Comparison of ENCODE assay signal across 8 mouse cellular contexts in genomic region chr7:29953086-29953485, GRCm38 (mm10). TPM values are rescaled to one million over a fixed set of nuclear protein-coding genes. Genes with fewer than 3 reads are reported as not detected.
DNase-seq lines count a peak whose midpoint lies in the region; ATAC-seq and TF ChIP-seq lines count a peak whose summit lies in the region.

No protein-coding gene starts in this region.

- no peak for TF ChIP-seq CTCF in ES-Bruce4 (IDR thresholded peaks at IDR 0.05; ENCODE audit: low read depth, low read length)

- H3K27me3 ChIP-seq in heart, embryonic 13.5 days (replicated peaks), result no peaks in the 10 kb centered on the region
- no peaks in the 10 kb centered on the region for H3K27me3 ChIP-seq in ES-Bruce4 (ENCODE audit: control insufficient read depth, insufficient read depth, low read length, poor library complexity, severe bottlenecking)
- no peaks in the 10 kb centered on the region for H3K27me3 ChIP-seq in forebrain, embryonic 14.5 days (replicated peaks; ENCODE audit: control insufficient read depth, insufficient read depth, low read length)
- no peaks in the 10 kb centered on the region for H3K27me3 ChIP-seq in liver, embryonic 15.5 days

- no peak for ATAC-seq in heart, embryonic 13.5 days (ENCODE audit: extremely low read depth, insufficient number of reproducible peaks, low FRiP score, low TSS enrichment)
- no peak for ATAC-seq in forebrain, embryonic 14.5 days
- ATAC-seq in liver, embryonic 15.5 days (ENCODE audit: insufficient read depth), result no peak

- H3K4me1 ChIP-seq in heart, embryonic 13.5 days, result peaks cover 5% of the 10 kb centered on the region; the same call in 1 of the 2 replicates
- no peaks in the 10 kb centered on the region for H3K4me1 ChIP-seq in ES-Bruce4 (ENCODE audit: control insufficient read depth, insufficient read depth, low read length)
- no peaks in the 10 kb centered on the region for H3K4me1 ChIP-seq in forebrain, embryonic 14.5 days (ENCODE audit: control insufficient read depth, insufficient read depth, low read length)
- peaks cover 16% of the 10 kb centered on the region for H3K4me1 ChIP-seq in liver, embryonic 15.5 days (replicated peaks)

- peak overlapping the region; percentile 76 for H3K4me3 ChIP-seq in heart, embryonic 13.5 days
- peak overlapping the region; percentile 89 for H3K4me3 ChIP-seq in ES-Bruce4 (ENCODE audit: low read depth, low read length)
- H3K4me3 ChIP-seq in forebrain, embryonic 14.5 days (ENCODE audit: low read depth, low read length), result peak overlapping the region; percentile 70
- H3K4me3 ChIP-seq in liver, embryonic 15.5 days (replicated peaks), result peak overlapping the region; percentile 80

- peak overlapping the region; percentile 69 for H3K4me2 ChIP-seq in heart, embryonic 13.5 days
- H3K4me2 ChIP-seq in forebrain, embryonic 14.5 days (ENCODE audit: low read length), result peak overlapping the region; percentile 58
- peak overlapping the region; percentile 90 for H3K4me2 ChIP-seq in liver, embryonic 15.5 days

- 49% methylated on average over 10 of the region's 10 CpGs for WGBS in heart, embryonic 13.5 days
- 44% methylated on average over 10 of the region's 10 CpGs for whole genome bisulfite sequencing in forebrain, embryonic 14.5 days
- 37% methylated on average over 10 of the region's 10 CpGs for WGBS in liver, embryonic 15.5 days (ENCODE audit: insufficient replicate concordance)

- H3K9me3 ChIP-seq in heart, embryonic 13.5 days, result 0 out of 2 replicates have a peak, but pooled peaks cover 4% of the 10 kb centered on the region
- no peaks in the 10 kb centered on the region for H3K9me3 ChIP-seq in ES-Bruce4 (replicated peaks; ENCODE audit: control insufficient read depth, insufficient read depth, low read length, poor library complexity, severe bottlenecking)
- no peaks in the 10 kb centered on the region for H3K9me3 ChIP-seq in forebrain, embryonic 14.5 days (replicated peaks; ENCODE audit: control insufficient read depth, low read length)
- no peaks in the 10 kb centered on the region for H3K9me3 ChIP-seq in liver, embryonic 15.5 days (replicated peaks)

- no peak for TF ChIP-seq POLR2A in ES-Bruce4 (IDR thresholded peaks at IDR 0.05; ENCODE audit: insufficient read depth, low read length)

- no peak for DNase-seq in heart, postnatal 36 days
- no peak for DNase-seq in forebrain, embryonic 14.5 days (ENCODE audit: low spot score)
- DNase-seq in frontal cortex, postnatal 36 days (ENCODE audit: low spot score in 2 of 2), result no peak
- no peak for DNase-seq in ovary, postnatal 36 days (ENCODE audit: low spot score)
- no peak for DNase-seq in yolk sac, embryonic 10.5 days (ENCODE audit: low spot score)

- intact Hi-C loops in heart, postnatal 36 days (cut with DNase I), result loop anchor here (5.0 kb wide), 1 partner anchor 136 kb away; the partner anchor contains the start of gene Zfp790

- H3K9ac ChIP-seq in heart, embryonic 13.5 days, result peak overlapping the region; percentile 93
- peak overlapping the region; percentile 44 for H3K9ac ChIP-seq in ES-Bruce4 (ENCODE audit: low read depth, poor library complexity, severe bottlenecking)
- H3K9ac ChIP-seq in forebrain, embryonic 14.5 days (ENCODE audit: low read length), result peak overlapping the region; percentile 95
- peak overlapping the region; percentile 83 for H3K9ac ChIP-seq in liver, embryonic 15.5 days

- peak overlapping the region; percentile 95 for H3K27ac ChIP-seq in heart, embryonic 13.5 days (replicated peaks)
- peak overlapping the region; percentile 54; the same call in 1 of the 2 replicates for H3K27ac ChIP-seq in ES-Bruce4 (ENCODE audit: insufficient read depth, low read length)
- peak overlapping the region; percentile 95; the same call in 1 of the 2 replicates for H3K27ac ChIP-seq in forebrain, embryonic 14.5 days (ENCODE audit: low read depth, low read length)
- peak overlapping the region; percentile 89 for H3K27ac ChIP-seq in liver, embryonic 15.5 days (replicated peaks)

- peaks cover 33% of the 10 kb centered on the region for H3K36me3 ChIP-seq in heart, embryonic 13.5 days
- no peaks in the 10 kb centered on the region; the same call in 1 of the 2 replicates for H3K36me3 ChIP-seq in ES-Bruce4 (ENCODE audit: control insufficient read depth, insufficient read depth, low read length, poor library complexity, severe bottlenecking)
- H3K36me3 ChIP-seq in forebrain, embryonic 14.5 days (ENCODE audit: control insufficient read depth, insufficient read depth, low read length), result peaks cover 18% of the 10 kb centered on the region
- 0 out of 2 replicates have a peak, but pooled peaks cover 4% of the 10 kb centered on the region for H3K36me3 ChIP-seq in liver, embryonic 15.5 days (replicated peaks)

- TF ChIP-seq EP300 in ES-Bruce4 (IDR thresholded peaks at IDR 0.05; ENCODE audit: insufficient read depth, low read depth, low read length), result no peak

RNA-seq across cellular contexts. Expression of gene Zfp74, which starts 0.8 kb away (rescaled TPM):
- 7.2 TPM in 2 replicates for polyA plus RNA-seq in heart, embryonic 13.5 days (2015; fragmentation: Nextera tagmentation; extraction: Ambion mirVana)
- 1 to 10 TPM; 5.9 TPM for total RNA-seq in heart, postnatal 36 days (2021)
- polyA plus RNA-seq in ES-Bruce4 (2011; ENCODE audit: insufficient read depth, insufficient read length, low read depth, missing spikeins), result 19.6 and 19.7 TPM in 2 replicates
- 9.2 and 15.7 TPM in 2 replicates for polyA plus RNA-seq in forebrain, embryonic 14.5 days (2014; fragmentation: Nextera tagmentation; extraction: Ambion mirVana)
- polyA plus RNA-seq in liver, embryonic 15.5 days (2015; fragmentation: Nextera tagmentation; extraction: Ambion mirVana), result 1.5 and 1.8 TPM in 2 replicates

RNA-seq across cellular contexts. Expression of gene Zfp568, which starts 30.7 kb away (rescaled TPM):
- 17.2 and 20.2 TPM in 2 replicates for polyA plus RNA-seq in heart, embryonic 13.5 days (2015; fragmentation: Nextera tagmentation; extraction: Ambion mirVana)
- 10 to 100 TPM; 22.0 to 22.7 TPM for total RNA-seq in heart, postnatal 36 days (2021)
- 98.0 and 103 TPM in 2 replicates for polyA plus RNA-seq in ES-Bruce4 (2011; ENCODE audit: insufficient read depth, insufficient read length, low read depth, missing spikeins)
- polyA plus RNA-seq in forebrain, embryonic 14.5 days (2014; fragmentation: Nextera tagmentation; extraction: Ambion mirVana), result 2.9 and 4.3 TPM in 2 replicates
- 8.2 and 12.5 TPM in 2 replicates for polyA plus RNA-seq in liver, embryonic 15.5 days (2015; fragmentation: Nextera tagmentation; extraction: Ambion mirVana)

RNA-seq across cellular contexts. Expression of gene Zfp383, which starts 45.1 kb away (rescaled TPM):
- polyA plus RNA-seq in heart, embryonic 13.5 days (2015; fragmentation: Nextera tagmentation; extraction: Ambion mirVana), result 3.2 and 3.3 TPM in 2 replicates
- 1 to 10 TPM; 6.1 to 9.9 TPM for total RNA-seq in heart, postnatal 36 days (2021)
- polyA plus RNA-seq in ES-Bruce4 (2011; ENCODE audit: insufficient read depth, insufficient read length, low read depth, missing spikeins), result 10.4 and 10.8 TPM in 2 replicates
- 9.9 and 10.5 TPM in 2 replicates for polyA plus RNA-seq in forebrain, embryonic 14.5 days (2014; fragmentation: Nextera tagmentation; extraction: Ambion mirVana)
- polyA plus RNA-seq in liver, embryonic 15.5 days (2015; fragmentation: Nextera tagmentation; extraction: Ambion mirVana), result 0.35 and 0.39 TPM in 2 replicates

RNA-seq across cellular contexts. Expression of gene Zfp27, which starts 46.7 kb away (rescaled TPM):
- polyA plus RNA-seq in heart, embryonic 13.5 days (2015; fragmentation: Nextera tagmentation; extraction: Ambion mirVana), result 5.8 and 6.1 TPM in 2 replicates
- total RNA-seq in heart, postnatal 36 days (2021), result 1 to 10 TPM; 7.9 to 8.9 TPM
- 3.7 and 5.0 TPM in 2 replicates for polyA plus RNA-seq in ES-Bruce4 (2011; ENCODE audit: insufficient read depth, insufficient read length, low read depth, missing spikeins)
- 19.2 and 20.5 TPM in 2 replicates for polyA plus RNA-seq in forebrain, embryonic 14.5 days (2014; fragmentation: Nextera tagmentation; extraction: Ambion mirVana)
- polyA plus RNA-seq in liver, embryonic 15.5 days (2015; fragmentation: Nextera tagmentation; extraction: Ambion mirVana), result 1.4 and 1.7 TPM in 2 replicates

Comparison
In these comparisons a context has a peak if more than half of its experiments do, and no peak if none do; other contexts are left out.
1. H3K9ac ChIP-seq: peak in every context shown above with its lines; median percentile 95 in forebrain, embryonic 14.5 days; 93 in heart, embryonic 13.5 days; 83 in liver, embryonic 15.5 days; 44 in ES-Bruce4.